Mouse (Mus musculus) heart, postnatal 0 days (tissue): ENCODE measurements around the gene Shoc2. TPM values are rescaled to one million over a fixed set of nuclear protein-coding genes. Genes with fewer than 3 reads are reported as not detected.
"Not testable (repeated sequence)": the region's sequence is repeated elsewhere in the genome, so short reads cannot be mapped to it uniquely, and the experiment has no call there.

Experiments
- ATAC-seq: fragments of 200-750 bp; cut with Nextera tagmentation; 2 replicates; pipeline ENCODE4 v1.8.0; 2017; ENCODE audit warnings: low read depth, moderate number of reproducible peaks, moderate library complexity; ENCODE audit not compliant: insufficient read depth
- DNase-seq: peaks from one replicate; pipeline ENCODE4 v3.0.0-alpha.2; 2016; ENCODE audit warnings: low spot score
- H3K27ac ChIP-seq: fragments of 300-500 bp; sonication (generic); 2 replicates; pipeline ENCODE4 v1.5.1; 2014; ENCODE audit warnings: low read depth, mild to moderate bottlenecking
- H3K27me3 ChIP-seq: fragments of 300-500 bp; sonication (generic); 2 replicates; pipeline ENCODE4 v1.6.1; 2014; ENCODE audit warnings: low read length, mixed read lengths; ENCODE audit not compliant: control insufficient read depth, insufficient read depth
- H3K36me3 ChIP-seq: fragments of 300-500 bp; sonication (generic); replicated peaks from 2 replicates; pipeline ENCODE4 v1.6.1; 2014; ENCODE audit warnings: low read length, mixed read lengths; ENCODE audit not compliant: control insufficient read depth, insufficient read depth
- H3K4me1 ChIP-seq: fragments of 300-500 bp; sonication (generic); 2 replicates; pipeline ENCODE4 v1.6.1; 2014; ENCODE audit warnings: antibody characterized with exemption; ENCODE audit not compliant: control insufficient read depth, insufficient read depth
- H3K4me2 ChIP-seq: fragments of 300-500 bp; sonication (generic); 2 replicates; pipeline ENCODE4 v1.6.1; 2014; ENCODE audit warnings: low read depth, mild to moderate bottlenecking, low read length, moderate library complexity
- H3K4me3 ChIP-seq: fragments of 300-500 bp; sonication (generic); 2 replicates; pipeline ENCODE4 v1.5.1; 2014; ENCODE audit warnings: low read depth, low read length
- H3K9ac ChIP-seq: fragments of 300-500 bp; sonication (generic); replicated peaks from 2 replicates; pipeline ENCODE4 v1.6.1; 2014; ENCODE audit warnings: low read depth, low read length, mixed read lengths
- H3K9me3 ChIP-seq: fragments of 300-500 bp; sonication (generic); replicated peaks from 2 replicates; pipeline ENCODE4 v1.6.1; 2016; ENCODE audit warnings: low read length; ENCODE audit not compliant: control insufficient read depth
- CTCF ChIP-seq: IDR thresholded peaks from 2 replicates; pipeline ENCODE4 v1.5.1; 2016; ENCODE audit warnings: antibody characterized with exemption, control low read depth, low read depth
- EP300 ChIP-seq: IDR thresholded peaks from 2 replicates; pipeline ENCODE4 v1.6.1; 2016; ENCODE audit warnings: antibody characterized with exemption, low read depth
- WGBS: fragments of 180-500 bp; shearing (Covaris S2); extraction: QIAGEN DNeasy Blood & Tissue Kit; methylation state at CpG from one replicate; pipeline ENCODE4 v1.1.7; 2014; 5-methylcytosine and 5-hydroxymethylcytosine counted together
- polyA plus RNA-seq: library from polyadenylated mRNA; unstranded; fragments of >200 nt; fragmentation: Nextera tagmentation; extraction: Ambion mirVana; gene quantifications from 2 replicates; pipeline ENCODE4 v1.2.1, GENCODE M21; 2015
- total RNA-seq: library from RNA; depleted of rRNA; stranded (reverse); fragments of >200 nt; gene quantifications from 2 replicates; pipeline ENCODE4 v1.2.3, GENCODE M21; 2014; ENCODE audit warnings: low replicate concordance

Gene Shoc2
- total and polyA plus RNA-seq, 2 experiments from 2014 or later, result 20.1 to 38.0 TPM

DNA sequence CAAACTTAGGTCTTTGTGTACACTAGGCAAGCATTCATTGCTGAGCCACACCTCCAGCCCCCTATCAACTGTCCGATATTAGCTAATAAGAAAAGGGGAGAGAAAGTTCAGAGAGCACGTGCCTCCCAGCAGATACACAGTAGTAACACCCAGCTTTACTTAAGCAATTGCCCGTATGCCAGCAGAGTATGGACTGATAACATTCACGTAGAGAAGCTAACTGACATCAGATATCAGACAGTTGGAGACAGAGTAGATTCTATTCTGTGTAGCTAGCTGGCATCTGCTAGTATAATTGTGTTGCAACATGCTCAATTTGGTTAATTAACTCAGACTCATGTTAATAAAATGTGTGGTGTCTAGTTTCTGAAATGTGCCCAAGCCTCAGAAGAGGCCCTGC, 3.0 kb upstream of the Shoc2 start:
- no peak overlapping the region for H3K9ac ChIP-seq
- ATAC-seq (no peak), DNase-seq (no peak)
- TF ChIP-seq EP300 (no peak), CTCF (no peak)
- H3K27ac ChIP-seq, result no peak overlapping the region
- WGBS, result 71% methylated on average over 4 of the region's 4 CpGs
- H3K27me3 ChIP-seq, result no peaks in the 10 kb centered on the region
- peaks cover 12% of the 10 kb centered on the region; the same call in 1 of the 2 replicates for H3K4me1 ChIP-seq
- H3K4me2 ChIP-seq, result no peak overlapping the region
- no peak overlapping the region for H3K4me3 ChIP-seq
- H3K9me3 ChIP-seq, result no peaks in the 10 kb centered on the region
- 0 out of 2 replicates have a peak, but pooled peaks cover 11% of the 10 kb centered on the region for H3K36me3 ChIP-seq

DNA sequence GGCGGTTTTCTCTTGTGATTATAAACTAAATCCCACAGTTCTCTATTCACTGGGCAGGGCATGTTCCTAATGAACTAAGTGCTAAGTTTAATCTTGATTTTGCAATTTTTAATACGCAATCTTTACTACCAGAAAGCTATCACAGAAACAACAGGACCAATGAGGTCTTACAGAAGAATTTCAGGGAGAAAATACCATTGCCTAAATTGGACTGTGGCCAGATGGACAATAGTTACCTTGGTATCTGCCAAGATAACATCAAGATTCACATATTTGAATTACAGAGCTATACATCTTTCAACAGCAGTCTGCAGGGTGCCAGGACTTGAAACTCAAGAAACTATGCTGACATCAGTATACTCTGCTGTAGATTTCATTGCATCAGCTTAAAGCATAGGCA, 1.8 kb upstream of the Shoc2 start:
- TF ChIP-seq CTCF (no peak), EP300 (no peak)
- ATAC-seq (no peak), DNase-seq (no peak)
- Histone ChIP-seq H3K27ac (no peak overlapping the region), H3K4me1 (peaks cover 12% of the 10 kb centered on the region; the same call in 1 of the 2 replicates), H3K4me3 (no peak overlapping the region), H3K9me3 (no peaks in the 10 kb centered on the region), H3K4me2 (no peak overlapping the region), H3K9ac (no peak overlapping the region), H3K27me3 (no peaks in the 10 kb centered on the region), H3K36me3 (0 out of 2 replicates have a peak, but pooled peaks cover 11% of the 10 kb centered on the region)
- WGBS, result 89% methylated on average over 2 of the region's 2 CpGs

DNA sequence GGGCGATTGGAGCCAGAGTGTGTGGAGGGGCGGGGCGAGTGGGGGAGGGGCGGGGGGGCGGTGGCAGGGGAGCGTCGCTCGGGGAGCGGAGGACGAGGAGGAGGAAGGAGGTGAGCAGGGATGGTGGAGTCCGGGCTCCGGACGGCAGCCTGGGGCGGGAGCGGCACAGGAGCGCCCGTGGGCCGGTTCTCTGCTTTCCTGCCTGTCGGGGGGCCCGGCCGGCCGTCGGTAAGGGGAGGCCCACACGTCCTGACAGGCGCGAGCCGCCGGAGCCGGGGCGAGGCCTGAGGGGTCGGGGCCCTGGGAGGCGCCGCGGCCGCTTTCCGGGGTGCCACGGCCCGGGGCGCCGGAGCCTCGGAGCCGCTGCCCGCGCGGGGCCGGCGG, 672 bp downstream of the Shoc2 start:
- under 1% methylated on average over 36 of the region's 47 CpGs for WGBS
- no peak; the same call in 1 of the 2 replicates for ATAC-seq

DNA sequence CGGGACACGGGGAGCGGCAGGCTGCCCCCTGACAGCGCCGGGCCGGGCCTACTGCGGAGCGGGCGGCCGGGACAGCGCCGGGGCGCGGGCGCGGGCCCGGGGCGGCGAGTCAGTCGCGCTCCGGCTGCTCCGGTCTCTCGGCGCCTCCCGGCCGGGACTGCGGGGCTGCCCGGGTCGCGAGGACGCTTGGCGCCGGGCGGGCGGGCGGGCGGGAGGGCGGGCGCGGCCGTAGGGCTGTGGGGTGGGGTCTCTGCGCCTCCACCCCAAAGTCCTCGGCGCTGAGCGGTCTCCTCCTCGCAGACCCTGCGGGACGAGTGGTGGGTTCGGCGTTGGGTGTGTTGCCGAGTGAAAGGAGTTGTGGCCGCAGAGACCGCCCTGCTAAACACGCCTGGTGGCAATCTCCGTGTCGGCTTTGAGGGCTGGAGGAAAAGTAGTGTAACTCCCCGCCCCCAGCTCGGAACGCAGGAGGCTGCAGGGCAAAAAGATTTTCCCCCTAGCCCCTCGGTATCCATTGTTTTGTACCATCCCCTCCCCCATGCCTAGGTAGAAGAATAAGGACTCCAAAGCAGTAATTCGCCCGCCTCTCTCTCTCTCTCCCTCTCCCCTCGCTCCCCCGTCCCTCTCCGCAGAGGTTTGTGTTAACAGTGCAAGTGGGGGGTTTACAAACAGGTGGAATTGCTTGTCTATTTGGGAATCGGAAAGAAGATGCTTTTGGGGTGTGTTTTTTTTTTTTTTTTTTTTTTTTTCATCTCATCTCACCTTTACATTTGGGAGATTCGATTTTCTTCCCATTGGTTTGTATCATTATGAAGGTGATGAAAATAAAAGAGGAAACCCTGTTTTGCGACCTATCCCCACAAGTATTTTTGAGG, 1.3 kb downstream of the Shoc2 start:
- no peaks in the 10 kb centered on the region for H3K36me3 ChIP-seq
- TF ChIP-seq EP300 (no peak), CTCF (no peak)

More for the DNA sequence above, 672 bp downstream of the Shoc2 start:
- Histone ChIP-seq H3K9me3 (no peaks in the 10 kb centered on the region), H3K4me2 (peak overlapping the region; percentile 83), H3K36me3 (no peaks in the 10 kb centered on the region), H3K27ac (peak overlapping the region; percentile 96), H3K27me3 (no peaks in the 10 kb centered on the region), H3K4me3 (peak overlapping the region; percentile 89), H3K4me1 (peaks cover 12% of the 10 kb centered on the region), H3K9ac (peak overlapping the region; percentile 98)
- TF ChIP-seq EP300 (no peak), CTCF (no peak)
- no peak for DNase-seq

DNA sequence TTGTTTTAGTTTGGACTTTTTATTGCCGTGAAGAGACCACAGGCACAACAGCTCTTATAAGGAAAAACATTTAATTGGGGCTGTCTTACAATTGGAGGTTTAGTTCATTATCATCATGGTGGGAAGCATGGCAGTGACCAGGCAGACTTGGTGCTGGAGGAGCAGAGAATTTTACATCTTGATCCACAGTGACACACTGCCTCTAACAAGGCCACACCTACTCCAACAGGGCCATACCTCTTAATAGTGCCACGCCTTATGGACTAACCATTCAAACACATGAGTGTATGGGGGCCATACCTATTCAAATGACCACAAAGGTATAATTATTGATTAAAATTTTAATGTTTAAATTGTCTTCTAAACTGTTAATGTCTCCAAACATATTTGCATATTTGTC, 13.4 kb downstream of the Shoc2 start:
- H3K27me3 ChIP-seq, result no peaks in the 10 kb centered on the region
- ATAC-seq (no peak), DNase-seq (no peak)
- no peak for TF ChIP-seq CTCF
- no peak for TF ChIP-seq EP300
- H3K4me1 ChIP-seq, result peaks cover 4% of the 10 kb centered on the region; the same call in 1 of the 2 replicates
- H3K9ac ChIP-seq, result no peak overlapping the region
- H3K4me3 ChIP-seq, result no peak overlapping the region
- no peak overlapping the region for H3K27ac ChIP-seq
- H3K9me3 ChIP-seq, result no peaks in the 10 kb centered on the region
- H3K4me2 ChIP-seq, result no peak overlapping the region
- H3K36me3 ChIP-seq, result no peaks in the 10 kb centered on the region
- WGBS, result 93% methylated on average over 2 of the region's 2 CpGs

More for the DNA sequence above, 1.3 kb downstream of the Shoc2 start:
- DNase-seq (peak; percentile 54), ATAC-seq (peak; percentile 6)
- Histone ChIP-seq H3K9me3 (no peaks in the 10 kb centered on the region), H3K27ac (peak overlapping the region; percentile 96), H3K4me1 (peaks cover 12% of the 10 kb centered on the region), H3K9ac (peak overlapping the region; percentile 98), H3K27me3 (no peaks in the 10 kb centered on the region), H3K4me2 (peak overlapping the region; percentile 83), H3K4me3 (peak overlapping the region; percentile 89)
- WGBS, result 2% methylated on average over 35 of the region's 69 CpGs

DNA sequence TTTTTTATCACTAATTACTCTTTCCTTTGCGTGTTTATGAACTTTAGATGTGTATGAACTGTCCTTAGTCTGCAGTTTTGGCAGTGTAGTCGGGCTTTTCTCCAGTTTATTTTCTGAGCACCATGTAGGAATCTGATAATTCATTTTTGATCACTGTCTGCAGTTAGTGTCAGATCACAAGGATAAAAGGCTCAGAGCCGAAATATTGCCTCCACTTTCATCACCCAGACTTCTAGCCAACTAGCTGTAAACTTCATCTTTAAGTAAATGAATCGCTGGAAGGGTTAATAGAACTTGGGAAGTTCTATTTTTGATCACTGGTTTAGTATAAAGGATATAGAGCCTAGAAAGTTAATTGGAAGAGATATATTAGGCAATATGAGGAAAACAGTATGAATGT, 18.4 kb downstream of the Shoc2 start:
- Histone ChIP-seq H3K9me3 (no peaks in the 10 kb centered on the region), H3K9ac (no peak overlapping the region), H3K27ac (no peak overlapping the region), H3K27me3 (no peaks in the 10 kb centered on the region), H3K4me2 (no peak overlapping the region), H3K36me3 (no peaks in the 10 kb centered on the region), H3K4me3 (no peak overlapping the region), H3K4me1 (no peaks in the 10 kb centered on the region)
- DNase-seq (no peak), ATAC-seq (no peak)
- no peak for TF ChIP-seq CTCF
- 86% methylated on average over 4 of the region's 4 CpGs for WGBS

DNA sequence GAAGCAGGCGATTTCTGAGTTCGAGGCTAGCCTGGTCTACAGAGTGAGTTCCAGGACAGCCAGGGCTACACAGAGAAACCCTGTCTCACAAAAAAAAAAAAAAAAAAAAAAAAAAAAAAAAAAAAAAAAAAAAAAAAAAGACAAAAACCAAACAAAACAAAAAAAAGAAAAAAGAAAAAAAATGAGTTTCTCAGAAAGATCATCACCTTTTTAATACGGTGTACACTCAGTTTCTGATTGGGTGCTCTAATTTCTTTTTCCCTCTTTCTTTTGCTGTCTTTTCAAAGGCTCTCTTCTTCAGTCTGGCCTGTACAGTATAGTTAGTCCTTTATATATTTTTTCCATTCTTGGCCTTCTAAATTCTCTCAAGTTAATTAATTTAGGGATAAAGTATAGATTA, 20.2 kb downstream of the Shoc2 start:
- ATAC-seq, result not testable (repeated sequence)
- WGBS, result 96% methylated on average over 3 of the region's 3 CpGs

More for the DNA sequence above, 20.2 kb downstream of the Shoc2 start:
- not testable (repeated sequence) for H3K9ac ChIP-seq, H3K4me3 ChIP-seq, H3K27ac ChIP-seq, DNase-seq, H3K27me3 ChIP-seq, H3K4me1 ChIP-seq, H3K9me3 ChIP-seq, H3K36me3 ChIP-seq, H3K4me2 ChIP-seq
